Mouse (Mus musculus) midbrain, postnatal 0 days (tissue): ENCODE measurements at regions not wholly inside any gene's neighbourhood (a gene's known extent, or its start where the extent isn't known, plus 50 kb on each side); places are given as distances from the start of the nearest gene placed in this dataset.
A peak's percentile ranks its signal among the peaks of the same experiment; 100 is the strongest.

ENCODE experiments used
- ATAC-seq: fragments of 200-750 bp; cut with Nextera tagmentation; 2 replicates; pipeline ENCODE4 v1.8.0; 2017; ENCODE audit warnings: moderate number of reproducible peaks, mild to moderate bottlenecking, moderate TSS enrichment, moderate library complexity; ENCODE audit not compliant: low FRiP score
- DNase-seq: peaks from one replicate; pipeline ENCODE4 v3.0.0-alpha.2; 2015; ENCODE audit warnings: low spot score
- H3K27ac ChIP-seq: fragments of 300-500 bp; sonication (generic); 2 replicates; pipeline ENCODE4 v1.5.1; 2014; ENCODE audit warnings: low read depth, mild to moderate bottlenecking, low read length, mixed read lengths
- H3K27me3 ChIP-seq: fragments of 300-500 bp; sonication (generic); 2 replicates; pipeline ENCODE4 v1.6.1; 2014; ENCODE audit warnings: low read length, control low read depth, mixed read lengths; ENCODE audit not compliant: insufficient read depth
- H3K36me3 ChIP-seq: fragments of 300-500 bp; sonication (generic); 2 replicates; pipeline ENCODE4 v1.6.1; 2014; ENCODE audit warnings: low read length, control low read depth, mixed read lengths; ENCODE audit not compliant: insufficient read depth
- H3K4me1 ChIP-seq: fragments of 300-500 bp; sonication (generic); 2 replicates; pipeline ENCODE4 v1.6.1; 2014; ENCODE audit warnings: mild to moderate bottlenecking, control low read depth, antibody characterized with exemption, low read length, mixed read lengths; ENCODE audit not compliant: insufficient read depth
- H3K4me2 ChIP-seq: fragments of 300-500 bp; sonication (generic); 2 replicates; pipeline ENCODE4 v1.6.1; 2014; ENCODE audit warnings: low read depth, mild to moderate bottlenecking, low read length, mixed read lengths; ENCODE audit not compliant: poor library complexity, severe bottlenecking
- H3K4me3 ChIP-seq: fragments of 300-500 bp; sonication (generic); 2 replicates; pipeline ENCODE4 v1.5.1; 2014; ENCODE audit warnings: low read depth, mild to moderate bottlenecking, low read length, moderate library complexity
- H3K9ac ChIP-seq: fragments of 300-500 bp; sonication (generic); replicated peaks from 2 replicates; pipeline ENCODE4 v1.6.1; 2014; ENCODE audit warnings: mild to moderate bottlenecking, low read length, moderate library complexity, mixed read lengths; ENCODE audit not compliant: poor library complexity, severe bottlenecking
- H3K9me3 ChIP-seq: fragments of 300-500 bp; sonication (generic); 2 replicates; pipeline ENCODE4 v1.6.1; 2016; ENCODE audit warnings: low read length, control low read depth
- CTCF ChIP-seq: IDR thresholded peaks from 2 replicates; pipeline ENCODE4 v1.5.1; 2016; ENCODE audit warnings: antibody characterized with exemption, mild to moderate bottlenecking
- WGBS: fragments of 180-500 bp; shearing (Covaris S2); extraction: QIAGEN DNeasy Blood & Tissue Kit; methylation state at CpG from one replicate; pipeline ENCODE4 v1.1.7; 2014; 5-methylcytosine and 5-hydroxymethylcytosine counted together

DNA sequence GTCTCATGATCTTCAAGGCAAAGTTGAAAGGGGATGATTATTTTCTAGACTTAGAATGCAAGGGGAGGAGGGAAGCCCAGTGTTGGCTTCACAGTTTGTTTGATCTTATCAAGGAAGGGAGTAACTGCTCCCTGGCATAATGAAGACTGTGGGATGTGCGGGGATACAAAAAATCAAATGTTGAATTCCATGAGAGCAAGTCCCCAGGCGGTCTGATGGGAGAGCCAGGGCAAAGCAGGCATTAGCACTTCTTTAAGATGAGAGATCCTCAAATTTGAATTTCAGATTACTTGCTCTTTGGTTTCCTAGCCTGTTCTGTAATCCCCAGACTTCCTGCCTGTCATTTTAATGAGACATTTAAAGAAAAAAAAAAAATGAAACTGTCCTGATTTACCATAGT, 525.6 kb upstream of the Man1a start:
- Histone ChIP-seq H3K4me1 (no peaks in the 10 kb centered on the region), H3K36me3 (no peaks in the 10 kb centered on the region), H3K27ac (no peak overlapping the region), H3K9me3 (no peaks in the 10 kb centered on the region), H3K4me2 (no peak overlapping the region), H3K27me3 (no peaks in the 10 kb centered on the region), H3K4me3 (no peak overlapping the region), H3K9ac (no peak overlapping the region)
- ATAC-seq, result no peak
- TF ChIP-seq CTCF, result no peak
- WGBS, result 16% methylated on average over 2 of the region's 2 CpGs
- DNase-seq, result no peak

GRCm38 (mm10) chr10:54595072-54595471, 518.7 kb upstream of the Man1a start:
- DNase-seq (no peak), ATAC-seq (no peak)
- Histone ChIP-seq H3K9me3 (no peaks in the 10 kb centered on the region), H3K4me3 (no peak overlapping the region), H3K36me3 (no peaks in the 10 kb centered on the region), H3K27ac (no peak overlapping the region), H3K9ac (no peak overlapping the region), H3K4me2 (no peak overlapping the region), H3K27me3 (no peaks in the 10 kb centered on the region), H3K4me1 (no peaks in the 10 kb centered on the region)
- TF ChIP-seq CTCF, result no peak
- 82% methylated on average over 2 of the region's 2 CpGs for WGBS

GRCm38 (mm10) chr10:54558636-54559035, 482.2 kb upstream of the Man1a start:
- Histone ChIP-seq H3K9ac (no peak overlapping the region), H3K27me3 (no peaks in the 10 kb centered on the region), H3K9me3 (no peaks in the 10 kb centered on the region), H3K36me3 (no peaks in the 10 kb centered on the region), H3K27ac (no peak overlapping the region), H3K4me2 (no peak overlapping the region), H3K4me3 (no peak overlapping the region), H3K4me1 (no peaks in the 10 kb centered on the region)
- DNase-seq (peak; percentile 49), ATAC-seq (no peak)
- peak; percentile 55 for TF ChIP-seq CTCF
- 67% methylated on average over 4 of the region's 4 CpGs for WGBS

- H3K4me1 ChIP-seq, result no peaks in the 10 kb centered on the region
- WGBS, result 60% methylated on average over 6 of the region's 6 CpGs
- H3K36me3 ChIP-seq, result no peaks in the 10 kb centered on the region
- no peak overlapping the region for H3K4me2 ChIP-seq
- TF ChIP-seq CTCF, result no peak
- H3K9me3 ChIP-seq, result no peaks in the 10 kb centered on the region
- H3K4me3 ChIP-seq, result no peak overlapping the region
- ATAC-seq (no peak), DNase-seq (no peak)
- no peak overlapping the region for H3K27ac ChIP-seq
- no peak overlapping the region for H3K9ac ChIP-seq
- no peaks in the 10 kb centered on the region for H3K27me3 ChIP-seq
Observed at GRCm38 (mm10) chr10:54551734-54552397, 475.5 kb upstream of the Man1a start.

- ATAC-seq (no peak), DNase-seq (no peak)
- no peaks in the 10 kb centered on the region for H3K36me3 ChIP-seq
- no peak overlapping the region for H3K27ac ChIP-seq
- 69% methylated on average over 2 of the region's 2 CpGs for WGBS
- no peak for TF ChIP-seq CTCF
- H3K27me3 ChIP-seq, result no peaks in the 10 kb centered on the region
- H3K9ac ChIP-seq, result no peak overlapping the region
- no peaks in the 10 kb centered on the region for H3K4me1 ChIP-seq
- no peak overlapping the region for H3K4me3 ChIP-seq
- no peak overlapping the region for H3K4me2 ChIP-seq
- H3K9me3 ChIP-seq, result no peaks in the 10 kb centered on the region
Observed at GRCm38 (mm10) chr10:54550665-54551064, 474.3 kb upstream of the Man1a start.

- 81% methylated on average over 2 of the region's 2 CpGs for WGBS
- Histone ChIP-seq H3K36me3 (no peaks in the 10 kb centered on the region), H3K9me3 (no peaks in the 10 kb centered on the region), H3K27ac (no peak overlapping the region), H3K9ac (no peak overlapping the region), H3K4me1 (no peaks in the 10 kb centered on the region), H3K27me3 (no peaks in the 10 kb centered on the region), H3K4me3 (no peak overlapping the region), H3K4me2 (no peak overlapping the region)
- no peak for ATAC-seq
- TF ChIP-seq CTCF, result no peak
- no peak for DNase-seq
Observed at GRCm38 (mm10) chr10:54548977-54549376, 472.6 kb upstream of the Man1a start.
